Mouse (Mus musculus) cerebellum, adult 18-20 months (tissue): ENCODE measurements at regions not wholly inside any gene's neighbourhood (a gene's known extent, or its start where the extent isn't known, plus 50 kb on each side); places are given as distances from the start of the nearest gene placed in this dataset.

Experiments
- DNase-seq, 2 experiments: peaks; one replicate each; pipeline ENCODE4 v3.0.0; 2021

DNA sequence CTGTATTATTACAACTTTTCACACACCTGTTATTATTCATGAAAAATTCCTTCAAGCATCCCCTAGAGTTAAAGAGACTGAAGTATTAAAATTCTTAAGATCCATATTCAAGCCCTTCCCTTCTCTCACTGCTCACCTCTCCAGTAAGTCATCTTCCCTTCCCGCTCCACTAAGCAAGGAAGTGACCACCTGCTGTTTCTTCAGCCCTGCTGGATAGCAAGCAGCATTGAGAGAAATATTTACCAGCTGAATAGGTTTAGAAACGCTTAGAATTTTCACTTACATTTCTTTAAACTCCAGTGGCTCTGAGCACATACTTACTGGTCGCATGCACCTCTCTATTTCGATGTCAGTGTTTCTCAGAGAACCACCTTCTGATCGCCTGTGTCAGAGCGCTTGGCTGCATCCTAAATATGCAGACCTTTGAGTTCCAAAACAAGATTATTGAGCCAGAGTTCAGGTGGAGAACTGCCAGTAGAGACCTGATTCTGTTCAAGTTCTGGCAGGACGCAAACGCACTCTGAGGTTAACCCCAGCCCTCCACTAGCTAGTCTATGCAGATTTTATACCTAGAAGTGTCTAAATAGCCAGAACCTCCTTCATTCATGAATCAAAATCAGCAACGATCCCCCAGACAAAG is 314.9 kb downstream of the Mllt3 start:
- peak in 1 of 2 experiments; percentile 6 for DNase-seq

DNA sequence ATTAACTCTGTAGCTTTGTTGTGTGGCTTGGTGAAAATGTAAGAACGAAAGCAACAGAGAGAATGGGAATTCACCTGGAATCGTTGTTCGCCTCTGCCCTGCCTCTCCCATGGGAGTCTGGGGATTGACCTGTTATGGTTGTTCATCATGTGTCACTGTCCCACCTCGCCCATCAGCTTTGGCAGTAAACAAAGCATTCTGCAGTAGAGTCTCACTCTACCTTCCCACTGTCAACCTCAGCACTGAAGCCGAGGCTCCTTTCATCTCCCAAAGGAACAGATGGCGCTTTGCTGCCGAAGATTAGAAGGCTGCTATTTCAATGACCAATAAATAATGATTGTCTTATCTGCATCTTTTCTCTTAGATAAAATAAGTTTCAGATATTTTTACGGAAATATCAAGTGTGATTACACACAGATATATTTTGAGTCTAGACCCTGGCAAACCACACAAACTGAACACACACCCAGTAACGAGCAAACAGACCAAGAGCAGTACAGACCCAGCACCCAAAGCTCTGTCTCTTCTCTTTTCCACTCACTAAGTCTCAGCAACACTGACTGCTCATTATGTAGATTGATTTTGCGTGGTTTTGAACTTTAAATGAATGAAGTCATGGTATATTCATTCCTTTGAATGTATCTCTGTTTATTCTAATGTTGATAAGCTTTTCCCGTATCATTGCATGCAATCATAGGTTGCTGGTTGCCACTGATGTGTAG is 317.8 kb downstream of the Mllt3 start:
- no peak for DNase-seq

DNA sequence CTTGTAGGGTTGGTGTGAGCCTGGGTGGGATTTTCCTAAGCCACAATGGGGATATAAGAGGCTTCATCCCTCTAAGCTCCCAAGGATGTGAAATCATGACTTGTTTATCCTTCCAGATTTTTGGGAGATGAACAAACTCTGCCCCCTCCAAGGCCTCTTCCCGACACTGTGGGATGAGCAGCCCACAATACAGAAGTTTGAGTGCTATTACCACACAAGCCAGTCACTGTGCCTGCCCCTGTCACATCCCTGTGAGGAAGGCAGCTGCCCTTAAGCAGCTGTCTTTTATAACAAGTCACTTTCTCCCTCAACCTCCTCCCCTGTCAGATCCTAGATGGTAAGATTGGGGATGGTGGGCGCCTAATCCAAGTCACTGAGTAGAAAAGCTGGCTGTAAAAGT is 320.5 kb downstream of the Mllt3 start:
- no peak for DNase-seq

DNA sequence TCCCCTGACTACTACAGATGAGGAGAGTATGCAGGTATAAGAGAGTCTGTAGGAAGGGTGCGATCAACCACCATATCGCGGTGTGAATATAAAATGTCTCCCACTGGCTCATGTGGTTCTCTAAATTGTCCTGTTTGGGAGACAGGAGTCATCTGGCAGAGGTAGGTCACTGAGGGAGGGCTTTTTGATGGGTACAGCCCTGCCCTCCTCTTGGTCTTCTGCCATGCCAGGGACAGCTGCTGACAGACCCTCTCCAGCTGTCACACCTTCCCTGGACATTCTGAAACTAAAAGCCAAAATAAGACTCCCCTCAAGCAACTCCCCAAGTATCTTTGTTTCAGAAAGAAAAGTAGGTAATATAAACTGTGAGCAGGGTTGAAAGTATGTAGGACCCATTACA is 320.9 kb downstream of the Mllt3 start:
- no peak for DNase-seq

DNA sequence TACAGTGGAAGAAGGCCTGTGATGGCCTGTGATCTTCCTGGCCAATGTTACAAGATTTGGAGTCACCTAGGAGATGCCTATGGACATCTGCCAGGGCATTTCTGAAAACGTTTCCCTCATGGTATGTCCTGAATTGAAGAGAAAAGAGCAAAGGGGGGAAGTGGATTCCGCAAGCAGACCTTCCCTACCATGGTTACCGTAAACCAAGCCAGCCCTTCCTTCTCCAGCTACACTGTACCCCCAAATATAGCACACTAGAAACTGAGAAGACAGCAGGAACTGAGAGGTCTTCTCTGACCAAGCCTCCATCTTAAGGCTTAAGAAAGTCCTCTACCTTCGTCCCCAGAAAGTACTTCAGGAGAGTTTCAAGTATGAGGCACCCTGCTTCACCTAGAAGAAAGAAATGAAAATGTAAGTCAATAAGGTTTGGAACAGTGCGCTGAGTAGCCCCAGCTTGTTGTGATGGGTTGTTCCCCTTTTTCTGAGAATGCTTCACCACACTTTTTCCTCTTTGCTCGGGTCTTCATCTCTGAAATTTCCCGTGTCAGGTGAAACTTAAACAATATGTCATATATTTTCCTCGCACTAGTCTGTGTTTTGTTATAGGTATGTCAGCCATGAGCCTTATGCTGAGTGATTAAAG is 321.9 kb downstream of the Mllt3 start:
- no peak for DNase-seq

DNA sequence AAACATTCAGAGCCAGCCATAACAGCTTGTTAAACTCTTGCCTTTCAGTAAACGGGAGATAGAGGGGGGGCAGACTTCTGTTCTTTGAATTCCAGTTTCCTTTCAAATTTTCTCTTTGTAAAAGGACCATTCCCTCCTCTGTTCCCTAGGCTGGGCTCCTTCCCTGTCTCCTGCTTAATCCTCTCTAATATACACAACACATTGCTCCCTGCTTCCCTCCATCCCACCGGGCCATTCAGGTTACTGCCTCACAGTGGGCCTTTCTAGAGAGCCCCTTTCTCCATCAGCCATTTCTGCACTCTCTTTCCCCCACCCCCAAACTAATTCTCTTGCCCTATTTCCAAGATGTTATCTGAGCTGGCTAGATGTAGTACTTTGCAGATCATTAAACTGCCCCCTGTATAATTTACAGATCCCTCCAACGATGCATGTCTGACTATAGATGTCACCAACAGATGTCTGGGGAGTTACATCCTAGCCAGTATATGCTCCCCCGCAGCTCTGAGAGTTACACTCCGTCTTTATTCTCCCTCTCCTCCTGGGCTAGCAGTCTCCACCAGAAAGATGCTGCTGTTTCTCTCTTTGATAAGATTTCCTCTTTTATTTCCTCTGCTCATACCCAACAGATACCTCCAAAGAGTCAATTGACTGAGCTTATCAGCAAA is 324.1 kb downstream of the Mllt3 start:
- no peak for DNase-seq

DNA sequence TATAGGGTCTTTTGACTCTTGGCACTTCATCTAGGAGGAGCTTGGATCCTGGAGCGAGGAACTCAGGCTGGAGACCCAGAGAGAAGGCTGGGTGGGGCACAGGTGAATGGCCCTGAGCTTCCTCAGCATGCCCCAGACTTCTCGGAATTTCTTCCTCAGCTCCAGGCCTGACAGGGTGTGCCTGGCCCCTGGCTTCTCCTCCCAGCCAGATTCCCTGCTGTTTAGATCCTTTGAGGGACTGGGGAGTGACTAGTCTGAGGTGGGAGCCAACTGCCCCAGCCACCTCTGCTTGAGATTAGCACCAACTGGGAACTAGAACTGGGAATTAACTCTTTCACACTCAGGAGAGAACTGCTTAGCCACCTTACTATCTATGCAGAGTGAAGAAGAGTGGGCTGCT is 325.8 kb downstream of the Mllt3 start:
- no peak for DNase-seq

DNA sequence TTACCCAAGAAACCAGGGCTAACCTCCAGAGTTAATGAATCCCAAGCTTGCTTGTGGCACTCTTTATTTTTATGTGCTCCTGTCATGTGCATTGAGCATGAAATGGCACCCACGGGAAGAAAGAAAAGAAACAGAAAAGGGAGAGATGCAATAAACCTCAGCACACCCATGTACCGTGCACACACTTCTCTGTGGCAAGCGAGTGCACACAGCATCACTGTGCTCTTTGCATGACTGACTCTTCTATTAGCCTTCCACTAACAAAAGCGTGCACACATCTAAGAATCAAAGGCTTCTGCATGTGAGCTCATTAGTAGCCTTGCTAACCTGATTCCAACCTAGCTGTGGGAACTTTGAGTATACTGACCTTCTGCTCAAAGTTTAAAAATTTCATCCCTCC is 330.3 kb downstream of the Mllt3 start:
- DNase-seq = no peak

DNA sequence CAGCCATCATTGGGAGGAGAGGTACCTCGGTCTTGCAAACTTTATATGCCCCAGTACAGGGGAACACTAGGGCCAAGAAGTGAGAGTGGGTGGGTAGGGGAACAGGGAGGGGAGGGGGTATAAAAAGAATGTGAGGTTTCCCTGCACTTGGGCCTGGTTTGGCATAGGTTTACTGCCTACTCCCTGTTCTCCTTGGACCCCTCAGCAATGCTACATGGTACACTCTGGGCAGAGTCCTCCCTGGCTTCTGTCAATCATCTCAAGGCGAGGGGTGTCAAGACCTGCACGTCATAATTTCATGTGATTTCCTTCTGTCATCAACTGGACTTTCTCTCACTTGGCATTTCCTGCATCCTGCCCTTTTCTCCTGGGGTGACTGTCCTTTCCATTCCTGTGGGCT is 330.9 kb downstream of the Mllt3 start:
- DNase-seq = no peak

DNA sequence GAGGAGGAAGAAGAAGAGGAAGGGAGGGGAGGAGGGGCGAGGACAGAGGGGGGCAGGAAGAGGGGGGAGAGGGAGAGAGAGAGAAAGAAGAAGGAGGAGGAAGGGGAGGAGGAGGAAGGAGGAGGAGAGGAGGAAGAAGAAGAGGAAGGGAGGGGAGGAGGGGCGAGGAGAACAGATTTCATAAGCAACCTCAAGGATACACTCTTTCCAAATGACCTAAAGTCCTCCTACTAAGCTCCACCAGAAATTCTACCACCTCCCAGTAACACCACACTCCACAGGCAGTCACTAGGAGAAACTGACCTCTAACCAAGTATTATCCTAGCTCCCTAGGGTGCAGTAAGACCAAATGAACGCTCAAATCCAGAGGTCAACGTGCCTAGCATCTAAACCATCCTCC is 332.1 kb downstream of the Mllt3 start:
- DNase-seq = no peak

DNA sequence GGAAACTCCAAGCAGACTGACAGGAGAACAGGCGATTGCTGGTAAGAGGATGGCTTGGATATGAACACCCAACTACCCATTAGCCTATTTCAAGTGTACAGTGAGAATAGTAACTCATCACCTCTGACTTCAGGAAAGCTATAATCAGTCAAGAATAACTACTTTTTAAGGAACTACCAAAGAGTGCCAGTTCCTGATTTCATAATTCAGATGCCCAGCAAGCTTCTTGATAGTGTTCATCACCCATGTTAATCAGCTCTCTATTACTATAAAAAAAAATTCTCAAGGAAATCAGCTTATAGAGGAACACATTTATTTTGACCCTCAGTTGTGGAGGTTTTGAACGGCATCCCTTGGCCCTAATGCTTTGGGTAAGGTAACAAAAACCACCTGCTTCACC is 332.7 kb downstream of the Mllt3 start:
- DNase-seq = no peak

DNA sequence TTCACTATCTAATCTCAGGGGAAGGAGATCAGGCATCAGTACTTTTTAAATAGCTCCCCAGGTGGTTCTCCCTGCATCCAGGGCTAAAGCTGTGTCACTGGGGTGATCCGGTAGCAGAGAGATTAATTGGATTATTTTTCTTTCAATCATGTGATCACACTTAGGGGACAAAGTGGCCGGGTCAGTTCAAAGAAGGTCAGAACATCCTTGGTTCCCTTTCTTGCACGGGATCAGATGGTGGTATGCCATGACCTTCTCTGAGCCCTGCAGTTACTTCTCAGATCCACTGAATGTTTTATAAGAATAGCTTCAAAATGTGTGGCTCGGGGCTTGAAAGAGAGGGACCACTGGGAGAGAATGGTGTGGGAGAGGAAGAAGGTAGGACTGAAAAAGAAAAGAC is 333.6 kb downstream of the Mllt3 start:
- no peak for DNase-seq

DNA sequence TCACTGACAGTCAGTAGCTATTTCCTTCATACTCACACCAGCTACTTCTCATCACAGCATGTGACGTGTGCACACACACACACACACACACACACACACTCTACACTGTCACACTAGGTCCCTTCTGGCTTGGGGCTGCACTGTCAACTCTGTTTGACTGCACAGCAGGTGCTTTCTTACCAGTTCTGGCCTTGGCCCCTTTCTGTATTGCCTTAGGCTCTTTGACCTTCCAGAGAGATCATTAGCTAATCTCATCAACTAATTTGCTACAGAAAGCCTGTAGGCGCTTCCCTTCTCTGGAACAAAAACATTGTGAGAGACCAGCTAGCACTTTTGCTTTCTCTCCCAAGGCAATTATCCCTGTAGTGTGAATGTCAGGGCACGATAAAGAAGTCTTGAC is 334.4 kb downstream of the Mllt3 start:
- DNase-seq = no peak

DNA sequence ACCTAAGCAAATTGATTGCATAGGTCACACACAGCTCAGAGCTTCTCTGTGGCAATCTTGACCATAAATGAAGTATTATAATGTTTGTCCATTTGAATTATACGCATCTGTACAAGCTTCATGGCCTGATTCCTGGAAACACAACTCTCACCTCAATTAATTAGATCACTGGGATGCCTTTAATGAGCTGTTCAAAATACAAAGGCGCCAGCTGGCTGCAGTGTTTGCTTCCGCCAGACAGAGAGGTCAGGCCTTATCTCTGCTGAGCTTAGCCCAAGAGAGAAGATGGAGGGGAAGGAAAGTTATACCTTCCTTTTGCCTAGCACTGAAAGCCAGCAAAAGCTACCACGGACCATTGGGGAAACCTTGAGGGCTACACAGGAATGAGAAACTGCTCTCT is 336.2 kb downstream of the Mllt3 start:
- no peak for DNase-seq

DNA sequence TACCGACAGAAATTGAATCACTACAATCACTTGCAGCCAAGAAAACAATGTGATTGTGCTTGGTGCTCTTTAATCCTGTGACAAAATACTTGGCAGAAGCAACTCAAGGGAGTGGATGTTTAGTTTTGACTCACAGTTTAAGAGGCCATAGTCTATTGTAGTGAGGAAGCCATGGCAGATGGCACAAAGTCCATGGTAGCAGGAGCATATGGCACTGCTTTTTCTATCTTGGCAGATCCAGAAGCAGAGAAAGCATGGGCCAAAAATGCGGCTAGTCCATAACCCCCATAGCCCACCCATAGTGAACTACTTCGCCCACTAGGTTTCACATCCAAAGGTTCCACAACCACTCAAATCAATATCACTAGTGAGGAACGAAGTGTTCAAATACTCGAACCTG is 337.4 kb downstream of the Mllt3 start:
- DNase-seq = no peak

DNA sequence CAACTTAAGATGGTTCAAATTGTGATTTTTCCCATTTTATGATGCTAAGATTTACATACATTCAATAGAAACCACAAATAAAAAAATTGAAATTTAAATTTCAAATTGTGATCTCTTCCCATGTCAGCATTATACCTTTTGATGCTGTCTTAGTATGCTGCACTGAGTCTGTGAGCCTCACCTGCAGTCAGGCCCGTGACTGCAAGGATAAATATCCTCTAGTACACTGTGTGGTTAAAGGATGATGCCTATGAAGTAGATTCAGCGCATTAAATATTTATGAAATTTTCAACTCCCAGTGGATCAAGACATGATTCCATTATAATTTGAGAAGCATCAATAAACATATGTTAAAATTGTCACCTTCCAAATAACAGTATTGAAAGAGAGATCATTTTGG is 340.4 kb downstream of the Mllt3 start:
- no peak for DNase-seq

DNA sequence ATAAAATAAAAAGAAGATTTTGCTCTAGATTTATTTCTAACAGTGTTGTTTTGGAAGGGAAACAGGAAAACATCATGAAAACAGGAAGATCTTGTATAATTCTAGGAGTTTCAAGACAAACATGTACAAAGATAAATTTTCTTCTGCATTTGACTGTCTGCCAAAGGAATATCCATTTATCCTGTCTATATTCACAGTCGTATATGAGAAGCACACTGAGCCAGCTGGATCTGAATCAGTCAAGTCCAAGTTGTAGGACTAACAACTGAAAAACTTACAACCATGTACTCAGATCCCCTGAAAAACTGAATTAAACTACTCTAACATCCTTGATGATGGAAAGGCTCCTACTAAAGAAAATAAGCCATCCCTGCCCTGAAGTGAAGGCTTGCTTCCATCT is 348.2 kb downstream of the Mllt3 start:
- no peak for DNase-seq

DNA sequence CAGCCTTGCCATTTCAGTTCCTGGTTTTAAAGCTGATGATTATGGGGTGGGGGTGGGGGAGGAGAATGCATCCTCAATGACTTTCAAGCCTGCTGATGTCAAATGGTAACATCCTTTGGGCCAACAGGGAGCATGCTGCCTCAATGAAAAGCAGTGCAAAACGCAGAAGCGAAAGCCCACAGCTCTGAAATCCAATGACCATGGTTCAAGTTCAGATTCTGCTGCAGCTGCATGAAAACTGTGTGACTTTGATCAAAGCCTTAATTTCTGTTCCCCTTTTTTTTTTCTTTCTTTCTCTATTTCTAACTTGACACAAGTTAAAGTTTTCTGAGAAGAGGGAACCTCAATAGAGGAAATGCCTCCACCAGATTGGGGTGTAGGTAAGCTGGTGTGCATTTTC is 350.4 kb downstream of the Mllt3 start:
- no peak for DNase-seq

DNA sequence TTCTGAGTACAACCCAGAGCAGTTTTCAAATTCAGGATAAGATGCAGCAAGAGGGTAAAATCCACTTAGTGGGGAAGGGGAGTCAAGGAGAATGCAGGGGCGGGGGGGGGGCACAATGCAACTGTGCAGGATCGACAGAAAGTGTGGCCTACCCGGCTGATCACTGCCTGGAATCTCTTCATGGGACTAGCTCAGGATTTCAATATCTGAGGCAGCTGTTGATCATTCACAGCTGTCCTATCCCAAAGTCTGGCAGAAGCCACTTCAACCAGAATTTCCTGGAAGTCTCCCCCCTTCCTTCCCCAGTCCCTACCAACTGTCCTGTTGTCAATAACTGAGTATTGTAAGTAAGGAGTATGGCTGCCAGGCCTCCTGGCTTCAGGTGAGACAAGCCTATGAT is 362.1 kb downstream of the Mllt3 start:
- DNase-seq = no peak

DNA sequence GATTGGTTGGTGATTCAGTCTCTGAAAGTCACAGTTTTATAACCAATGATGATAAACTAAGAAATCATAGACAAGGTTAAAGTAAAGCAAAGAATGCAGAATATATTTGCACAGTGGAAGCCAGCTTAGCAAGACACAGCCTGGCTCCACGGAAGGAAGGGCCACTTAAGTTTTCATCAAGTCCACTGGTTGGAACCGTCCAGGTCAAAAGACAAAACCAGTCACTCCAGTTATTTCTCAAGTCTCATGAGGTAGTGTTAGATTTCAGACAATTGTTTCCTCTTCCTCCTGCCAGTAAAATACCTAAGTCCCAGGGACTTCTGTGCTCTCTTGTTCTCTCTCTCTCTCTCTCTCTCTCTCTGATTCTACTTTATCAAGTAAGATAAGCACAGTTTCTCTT is 363.0 kb downstream of the Mllt3 start:
- no peak for DNase-seq

DNA sequence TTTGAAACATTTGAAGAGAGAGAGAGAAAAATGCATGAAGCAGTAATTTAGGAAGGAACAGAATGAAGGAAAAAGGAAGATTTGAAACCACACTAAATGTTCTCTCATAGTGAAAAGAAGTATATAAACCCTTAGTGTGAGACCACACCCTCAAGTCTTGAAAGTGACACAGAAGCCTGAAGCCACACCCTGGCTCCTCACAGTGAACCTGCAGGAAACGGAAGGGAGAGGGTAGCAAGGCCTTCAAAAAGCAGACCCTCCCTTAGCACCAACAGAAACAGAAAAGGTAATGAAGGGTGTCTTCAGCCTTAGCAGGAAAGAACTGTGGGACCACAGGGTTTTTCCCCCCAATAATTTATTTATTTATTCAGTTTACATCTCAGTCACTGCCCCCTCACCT is 363.7 kb downstream of the Mllt3 start:
- DNase-seq = no peak

DNA sequence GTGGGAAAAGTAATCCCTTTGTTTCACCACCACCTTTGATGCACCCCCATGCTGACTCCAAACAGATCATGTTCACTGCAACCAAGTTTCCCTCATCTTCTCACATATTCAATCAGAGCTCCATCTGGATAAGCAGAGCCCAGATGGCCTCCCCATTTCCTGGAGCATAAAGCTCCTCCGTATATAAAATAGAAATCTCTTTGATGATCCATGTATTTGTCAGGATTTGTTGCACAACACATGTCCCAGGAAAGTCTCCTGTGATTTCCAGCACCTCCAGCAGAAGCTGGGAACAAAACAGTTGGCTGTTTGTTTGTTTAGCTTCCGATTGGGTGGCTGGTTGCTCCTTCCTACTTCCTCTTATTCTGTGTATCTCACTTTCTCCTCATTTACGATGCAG is 364.9 kb downstream of the Mllt3 start:
- DNase-seq = no peak

DNA sequence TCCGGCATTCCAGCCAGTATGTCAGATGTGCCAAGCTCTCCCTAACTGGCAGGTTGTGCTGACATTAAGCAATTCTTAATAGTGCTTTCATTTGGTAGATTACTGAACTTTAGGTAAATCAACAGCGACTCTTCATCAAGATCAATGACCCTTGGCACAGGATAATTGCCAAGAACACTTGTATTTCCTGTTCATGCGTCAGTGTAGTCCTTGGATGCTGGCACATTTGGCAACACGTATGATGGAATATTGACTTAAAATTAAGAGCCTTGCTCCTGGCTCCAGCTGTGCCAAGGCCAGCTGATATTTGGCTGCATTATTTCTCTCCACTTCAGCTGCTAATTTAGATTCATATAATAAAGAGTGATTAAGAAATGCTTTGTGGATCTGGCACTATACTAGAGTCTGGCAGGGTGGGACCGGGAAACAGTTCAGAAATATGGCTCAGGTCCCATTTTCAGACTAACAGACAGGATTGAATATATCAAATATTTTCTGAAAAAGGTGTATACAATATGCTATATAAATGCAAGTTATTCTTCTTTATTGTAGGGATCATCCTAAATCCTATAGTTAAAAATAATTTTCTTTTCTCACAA is 365.5 kb downstream of the Mllt3 start:
- no peak for DNase-seq

DNA sequence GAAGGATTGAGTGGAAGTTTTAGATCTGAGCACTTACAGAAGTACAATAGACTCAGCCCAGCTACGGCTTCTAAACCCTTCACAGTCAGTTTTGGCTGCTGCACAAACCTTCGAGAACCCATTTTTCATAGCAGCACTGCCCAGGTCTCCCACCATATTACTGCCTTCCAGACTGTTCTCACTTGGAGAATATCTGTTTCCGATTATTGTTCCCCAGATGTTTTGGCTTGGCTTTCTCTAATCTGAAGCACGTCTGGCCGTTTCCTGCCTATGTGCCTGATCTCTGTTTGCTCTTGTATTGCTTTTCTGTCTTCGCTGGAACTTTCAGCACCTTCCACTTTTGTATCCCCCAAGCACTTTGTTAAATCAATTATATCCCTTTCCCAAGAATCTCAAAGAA is 368.0 kb downstream of the Mllt3 start:
- no peak for DNase-seq
